Mouse (Mus musculus): ENCODE measurements around the gene Pglyrp1. TPM values are rescaled to one million over a fixed set of nuclear protein-coding genes. Genes with fewer than 3 reads are reported as not detected.

Gene Pglyrp1
- polyA plus RNA-seq, 1 experiment from 2014 or later = 5.7 TPM

Other genes with a start within 250 kb of the Pglyrp1 start
- gene Psg21, start 214.6 kb upstream of the Pglyrp1 start, polyA plus RNA-seq (2015; fragmentation: Nextera tagmentation; extraction: Ambion mirVana) = not detected in 2 replicates
- not detected in 2 replicates for gene Psg20, start 185.1 kb upstream of the Pglyrp1 start, polyA plus RNA-seq (2015; fragmentation: Nextera tagmentation; extraction: Ambion mirVana)
- not detected in 2 replicates for gene Psg22, start 153.2 kb upstream of the Pglyrp1 start, polyA plus RNA-seq (2015; fragmentation: Nextera tagmentation; extraction: Ambion mirVana)
- not detected in 2 replicates for gene Psg19, start 72.8 kb upstream of the Pglyrp1 start, polyA plus RNA-seq (2015; fragmentation: Nextera tagmentation; extraction: Ambion mirVana)
- not detected in 2 replicates for gene Psg17, start 49.7 kb upstream of the Pglyrp1 start, polyA plus RNA-seq (2015; fragmentation: Nextera tagmentation; extraction: Ambion mirVana)
- gene Mill2, start 31.4 kb upstream of the Pglyrp1 start, polyA plus RNA-seq (2015; fragmentation: Nextera tagmentation; extraction: Ambion mirVana) = 0.50 and 0.69 TPM in 2 replicates
- gene Ccdc61, start 39.1 kb downstream of the Pglyrp1 start, polyA plus RNA-seq (2015; fragmentation: Nextera tagmentation; extraction: Ambion mirVana) = 21.7 and 23.7 TPM in 2 replicates
- gene Nova2, start 54.6 kb downstream of the Pglyrp1 start, polyA plus RNA-seq (2015; fragmentation: Nextera tagmentation; extraction: Ambion mirVana) = 0.64 and 0.82 TPM in 2 replicates
- not detected in 2 replicates for gene Nanos2, start 116.1 kb downstream of the Pglyrp1 start, polyA plus RNA-seq (2015; fragmentation: Nextera tagmentation; extraction: Ambion mirVana)
- 1.8 and 1.9 TPM in 2 replicates for gene Mypop, start 119.9 kb downstream of the Pglyrp1 start, polyA plus RNA-seq (2015; fragmentation: Nextera tagmentation; extraction: Ambion mirVana)
- 12.5 and 12.7 TPM in 2 replicates for gene Irf2bp1, start 132.7 kb downstream of the Pglyrp1 start, polyA plus RNA-seq (2015; fragmentation: Nextera tagmentation; extraction: Ambion mirVana)
- 0.17 and 0.37 TPM in 2 replicates for gene Foxa3, start 152.2 kb downstream of the Pglyrp1 start, polyA plus RNA-seq (2015; fragmentation: Nextera tagmentation; extraction: Ambion mirVana)
- 25.3 and 25.6 TPM in 2 replicates for gene Sympk, start 153.0 kb downstream of the Pglyrp1 start, polyA plus RNA-seq (2015; fragmentation: Nextera tagmentation; extraction: Ambion mirVana)
- gene Rsph6a, start 183.4 kb downstream of the Pglyrp1 start, polyA plus RNA-seq (2015; fragmentation: Nextera tagmentation; extraction: Ambion mirVana) = not detected in 2 replicates
- gene Dmwd, start 204.9 kb downstream of the Pglyrp1 start, polyA plus RNA-seq (2015; fragmentation: Nextera tagmentation; extraction: Ambion mirVana) = 12.6 and 14.1 TPM in 2 replicates
- 70.7 and 85.5 TPM in 2 replicates for gene Dmpk, start 212.5 kb downstream of the Pglyrp1 start, polyA plus RNA-seq (2015; fragmentation: Nextera tagmentation; extraction: Ambion mirVana)
- 5.1 and 5.4 TPM in 2 replicates for gene Six5, start 223.3 kb downstream of the Pglyrp1 start, polyA plus RNA-seq (2015; fragmentation: Nextera tagmentation; extraction: Ambion mirVana)
- gene Gm4969, start 247.0 kb downstream of the Pglyrp1 start, polyA plus RNA-seq (2015; fragmentation: Nextera tagmentation; extraction: Ambion mirVana) = 0.38 and 0.64 TPM in 2 replicates
- 9.8 and 9.9 TPM in 2 replicates for gene Fbxo46, start 248.5 kb downstream of the Pglyrp1 start, polyA plus RNA-seq (2015; fragmentation: Nextera tagmentation; extraction: Ambion mirVana)